Mouse (Mus musculus) kidney, postnatal 0 days (tissue): ENCODE results near the gene Elovl5. TPM values are rescaled to one million over a fixed set of nuclear protein-coding genes. Genes with fewer than 3 reads are reported as not detected.

Experiments
- ATAC-seq: fragments of 200-750 bp; cut with Nextera tagmentation; replicated peaks from 2 replicates; pipeline ENCODE4 v1.8.0; 2017; ENCODE audit warnings: low read depth, moderate number of reproducible peaks, moderate TSS enrichment, moderate library complexity; ENCODE audit not compliant: low FRiP score
- DNase-seq: peaks from one replicate; pipeline ENCODE4 v3.0.0-alpha.2; 2016; ENCODE audit warnings: low spot score
- H3K27ac ChIP-seq: fragments of 300-500 bp; sonication (generic); 2 replicates; pipeline ENCODE4 v1.5.1; 2014; ENCODE audit warnings: mild to moderate bottlenecking
- H3K27me3 ChIP-seq: fragments of 300-500 bp; sonication (generic); 2 replicates; pipeline ENCODE4 v1.6.1; 2014; ENCODE audit warnings: low read length, mixed read lengths; ENCODE audit not compliant: insufficient read depth
- H3K36me3 ChIP-seq: fragments of 300-500 bp; sonication (generic); 2 replicates; pipeline ENCODE4 v1.6.1; 2014; ENCODE audit warnings: low read length, mixed read lengths; ENCODE audit not compliant: insufficient read depth
- H3K4me1 ChIP-seq: fragments of 300-500 bp; sonication (generic); replicated peaks from 2 replicates; pipeline ENCODE4 v1.6.1; 2014; ENCODE audit warnings: antibody characterized with exemption, low read length, mixed read lengths; ENCODE audit not compliant: insufficient read depth
- H3K4me2 ChIP-seq: fragments of 300-500 bp; sonication (generic); 2 replicates; pipeline ENCODE4 v1.6.1; 2014; ENCODE audit warnings: mild to moderate bottlenecking, low read length, moderate library complexity, mixed read lengths
- H3K4me3 ChIP-seq: fragments of 300-500 bp; sonication (generic); replicated peaks from 2 replicates; pipeline ENCODE4 v1.5.1; 2014; ENCODE audit warnings: low read depth, low read length
- H3K9ac ChIP-seq: fragments of 300-500 bp; sonication (generic); 2 replicates; pipeline ENCODE4 v1.6.1; 2014; ENCODE audit warnings: low read depth, low read length
- H3K9me3 ChIP-seq: fragments of 300-500 bp; sonication (generic); replicated peaks from 2 replicates; pipeline ENCODE4 v1.6.1; 2016; ENCODE audit warnings: low read length, inconsistent platforms, mixed read lengths
- CTCF ChIP-seq: IDR thresholded peaks from 2 replicates; pipeline ENCODE4 v1.5.1; 2016; ENCODE audit warnings: antibody characterized with exemption, low read depth, mild to moderate bottlenecking, moderate library complexity
- WGBS: fragments of 180-500 bp; shearing (Covaris S2); extraction: QIAGEN DNeasy Blood & Tissue Kit; methylation state at CpG from one replicate; pipeline ENCODE4 v1.1.7; 2014; 5-methylcytosine and 5-hydroxymethylcytosine counted together
- polyA plus RNA-seq: library from polyadenylated mRNA; unstranded; fragments of >200 nt; fragmentation: Nextera tagmentation; extraction: Ambion mirVana; gene quantifications from 2 replicates; pipeline ENCODE4 v1.2.1, GENCODE M21; 2015

Gene Elovl5
- polyA plus RNA-seq, 1 experiment from 2014 or later: 60.5 TPM

GRCm38 (mm10) chr9:77955511-77955910, 38.3 kb downstream of the Elovl5 start:
- WGBS: 81% methylated on average over 2 of the region's 2 CpGs

GRCm38 (mm10) chr9:77955964-77956363, 38.8 kb downstream of the Elovl5 start:
- WGBS: 86% methylated on average over 8 of the region's 8 CpGs
- no peak for DNase-seq
- Histone ChIP-seq H3K36me3 (0 out of 2 replicates have a peak, but pooled peaks cover 4% of the 10 kb centered on the region), H3K4me1 (peaks cover 18% of the 10 kb centered on the region), H3K9ac (no peak overlapping the region), H3K4me2 (no peak overlapping the region), H3K9me3 (no peaks in the 10 kb centered on the region), H3K27ac (no peak overlapping the region), H3K27me3 (no peaks in the 10 kb centered on the region), H3K4me3 (no peak overlapping the region)
- ATAC-seq: no peak
- no peak for TF ChIP-seq CTCF

More at GRCm38 (mm10) chr9:77955511-77955910, 38.3 kb downstream of the Elovl5 start:
- Histone ChIP-seq H3K27ac (no peak overlapping the region), H3K9ac (no peak overlapping the region), H3K4me1 (peaks cover 18% of the 10 kb centered on the region), H3K4me3 (no peak overlapping the region), H3K4me2 (no peak overlapping the region), H3K27me3 (no peaks in the 10 kb centered on the region), H3K36me3 (0 out of 2 replicates have a peak, but pooled peaks cover 4% of the 10 kb centered on the region), H3K9me3 (no peaks in the 10 kb centered on the region)
- DNase-seq (no peak), ATAC-seq (no peak)
- TF ChIP-seq CTCF: no peak

- peaks cover 4% of the 10 kb centered on the region; the same call in 1 of the 2 replicates for H3K36me3 ChIP-seq
- no peak for TF ChIP-seq CTCF
- WGBS: 75% methylated on average over 7 of the region's 7 CpGs
Observed at GRCm38 (mm10) chr9:77958327-77958726, 41.2 kb downstream of the Elovl5 start.

GRCm38 (mm10) chr9:77959759-77960158, 42.6 kb downstream of the Elovl5 start:
- H3K27ac ChIP-seq: no peak overlapping the region
- WGBS: 95% methylated on average over 12 of the region's 12 CpGs
- no peak for ATAC-seq
- H3K4me1 ChIP-seq: peaks cover 6% of the 10 kb centered on the region; the same call in 1 of the 2 replicates
- H3K4me3 ChIP-seq: no peak overlapping the region
- TF ChIP-seq CTCF: no peak
- peaks cover 4% of the 10 kb centered on the region; the same call in 1 of the 2 replicates for H3K36me3 ChIP-seq
- H3K27me3 ChIP-seq: no peaks in the 10 kb centered on the region
- no peak overlapping the region for H3K4me2 ChIP-seq
- H3K9me3 ChIP-seq: no peaks in the 10 kb centered on the region
- DNase-seq: no peak
- no peak overlapping the region for H3K9ac ChIP-seq

More at GRCm38 (mm10) chr9:77958327-77958726, 41.2 kb downstream of the Elovl5 start:
- H3K4me1 ChIP-seq: peaks cover 10% of the 10 kb centered on the region; the same call in 1 of the 2 replicates
- no peak overlapping the region for H3K4me3 ChIP-seq
- H3K27me3 ChIP-seq: no peaks in the 10 kb centered on the region
- H3K9ac ChIP-seq: no peak overlapping the region
- H3K9me3 ChIP-seq: no peaks in the 10 kb centered on the region
- DNase-seq: no peak
- no peak for ATAC-seq
- H3K27ac ChIP-seq: no peak overlapping the region
- no peak overlapping the region for H3K4me2 ChIP-seq

GRCm38 (mm10) chr9:77961350-77961749, 44.2 kb downstream of the Elovl5 start:
- no peak for ATAC-seq
- no peaks in the 10 kb centered on the region for H3K4me1 ChIP-seq
- WGBS: 73% methylated on average over 6 of the region's 6 CpGs
- no peak overlapping the region for H3K4me2 ChIP-seq
- H3K9me3 ChIP-seq: no peaks in the 10 kb centered on the region
- H3K4me3 ChIP-seq: no peak overlapping the region
- TF ChIP-seq CTCF: no peak
- no peak overlapping the region for H3K9ac ChIP-seq
- H3K27me3 ChIP-seq: no peaks in the 10 kb centered on the region
- DNase-seq: no peak
- H3K27ac ChIP-seq: no peak overlapping the region
- H3K36me3 ChIP-seq: peaks cover 4% of the 10 kb centered on the region; the same call in 1 of the 2 replicates

GRCm38 (mm10) chr9:77964084-77964483, 46.9 kb downstream of the Elovl5 start:
- no peaks in the 10 kb centered on the region for H3K9me3 ChIP-seq
- DNase-seq (peak; percentile 25), ATAC-seq (peak; percentile 92)
- H3K4me2 ChIP-seq: no peak overlapping the region
- peak overlapping the region; percentile 42; the same call in 1 of the 2 replicates for H3K27ac ChIP-seq
- no peak overlapping the region for H3K9ac ChIP-seq
- no peak overlapping the region for H3K4me3 ChIP-seq
- no peaks in the 10 kb centered on the region for H3K27me3 ChIP-seq
- no peaks in the 10 kb centered on the region for H3K4me1 ChIP-seq
- H3K36me3 ChIP-seq: no peaks in the 10 kb centered on the region; the same call in 1 of the 2 replicates
- 37% methylated on average over 14 of the region's 14 CpGs for WGBS
- no peak for TF ChIP-seq CTCF

- ATAC-seq: no peak
- Histone ChIP-seq H3K36me3 (no peaks in the 10 kb centered on the region; the same call in 1 of the 2 replicates), H3K27me3 (no peaks in the 10 kb centered on the region), H3K27ac (no peak overlapping the region), H3K9ac (no peak overlapping the region), H3K4me1 (0 out of 2 replicates have a peak, but pooled peaks cover under 1% of the 10 kb centered on the region), H3K4me3 (no peak overlapping the region), H3K9me3 (no peaks in the 10 kb centered on the region), H3K4me2 (no peak overlapping the region)
- WGBS: 71% methylated on average over 5 of the region's 5 CpGs
- no peak for DNase-seq
- no peak for TF ChIP-seq CTCF
Observed at GRCm38 (mm10) chr9:77965287-77965686, 48.1 kb downstream of the Elovl5 start.
